Comparison of ENCODE assay signal across 16 mouse cellular contexts in genomic region chr2:9493606-9494145, GRCm38 (mm10).
DNase-seq lines count a peak whose midpoint lies in the region; TF ChIP-seq lines count a peak whose summit lies in the region.
"Had no signal": no experiment of that assay in that cellular context is flagged by ENCODE, and none has a peak within 500 bp of the region (broad histone marks: within the 10 kb centered on the region; RNA-seq: fewer than 3 reads in every experiment).

No protein-coding gene starts in this region.

- no peaks in the 10 kb centered on the region for H3K27me3 ChIP-seq in thymus, adult 2 months (ENCODE audit: control insufficient read depth, insufficient read depth, low read length)
- H3K27me3 ChIP-seq: hindbrain, embryonic 15.5 days; kidney, embryonic 15.5 days; midbrain, embryonic 12.5 days; neural tube, embryonic 12.5 days had no signal

- H3K4me3 ChIP-seq in thymus, adult 2 months (ENCODE audit: control insufficient read depth, insufficient read depth, low read length) = no peak overlapping the region
- H3K4me3 ChIP-seq: hindbrain, embryonic 15.5 days; kidney, embryonic 15.5 days; midbrain, embryonic 12.5 days; neural tube, embryonic 12.5 days had no signal

- DNase-seq in 3T3-L1 (ENCODE audit: low read depth, low spot score) = peak; percentile 67
- peak; percentile 63 for DNase-seq in CD4-positive, CD25-positive, alpha-beta regulatory T cell, adult 2 months (ENCODE audit: low read depth, low spot score)
- peak; percentile 25 for DNase-seq in embryo, embryonic 10 days (ENCODE audit: low spot score)
- peak; percentile 62 for DNase-seq in thymus, adult 2 months
- DNase-seq in layer of hippocampus, adult 9-10 months (ENCODE audit: low spot score) = no peak
- DNase-seq in retina, embryonic 14.5 days (ENCODE audit: low spot score) = no peak
- DNase-seq in kidney, adult 8-10 months = no peak
- DNase-seq: adrenal gland, adult 2 months; cerebellum, adult 8-10 months; layer of hippocampus, adult 9-11 months; liver; lung, postnatal 36 days had no signal

- peaks cover 10% of the 10 kb centered on the region for H3K4me1 ChIP-seq in thymus, adult 2 months (replicated peaks; ENCODE audit: control insufficient read depth, insufficient read depth, low read length)
- H3K4me1 ChIP-seq: hindbrain, embryonic 15.5 days; kidney, embryonic 15.5 days; midbrain, embryonic 12.5 days; neural tube, embryonic 12.5 days had no signal

- H3K27ac ChIP-seq in thymus, adult 2 months (ENCODE audit: control insufficient read depth, insufficient read depth, low read length) = no peak overlapping the region
- H3K27ac ChIP-seq: hindbrain, embryonic 15.5 days; kidney, embryonic 15.5 days; midbrain, embryonic 12.5 days; neural tube, embryonic 12.5 days had no signal

- H3K36me3 ChIP-seq in thymus, adult 2 months (ENCODE audit: control insufficient read depth, insufficient read depth, low read length) = no peaks in the 10 kb centered on the region
- H3K36me3 ChIP-seq: hindbrain, embryonic 15.5 days; kidney, embryonic 15.5 days; midbrain, embryonic 12.5 days; neural tube, embryonic 12.5 days had no signal

- TF ChIP-seq POLR2A in thymus, adult 2 months (IDR thresholded peaks at IDR 0.05; ENCODE audit: control insufficient read depth, extremely low read depth, insufficient read depth, low read length, poor library complexity) = no peak

- WGBS in thymus, adult 2 months = 57% methylated on average over 6 of the region's 6 CpGs

- TF ChIP-seq CTCF in thymus, adult 2 months (IDR thresholded peaks at IDR 0.05; ENCODE audit: borderline replicate concordance, control insufficient read depth, extremely low read depth, insufficient read depth, low read length, poor library complexity) = no peak

Comparison
In these comparisons a context has a peak if more than half of its experiments do, and no peak if none do; other contexts are left out.
1. DNase-seq: peak in 3T3-L1 (single experiment), CD4-positive, CD25-positive, alpha-beta regulatory T cell, adult 2 months (single experiment), embryo, embryonic 10 days (single experiment) and thymus, adult 2 months (single experiment); none in layer of hippocampus, adult 9-10 months (single experiment), retina, embryonic 14.5 days (single experiment) and kidney, adult 8-10 months (0 of 2).